24 mouse cellular contexts compared by ENCODE assay signal in genomic region chr8:115726231-115726630, GRCm38 (mm10).
"Had no signal": no experiment of that assay in that cellular context is flagged by ENCODE, and none has a peak within 500 bp of the region (broad histone marks: within the 10 kb centered on the region; RNA-seq: fewer than 3 reads in every experiment).

No protein-coding gene starts in this region.

- H3K9ac ChIP-seq: intestine, embryonic 15.5 days; kidney, embryonic 15.5 days; limb, embryonic 12.5 days; limb, embryonic 15.5 days; liver, embryonic 12.5 days; liver, embryonic 15.5 days; midbrain, embryonic 13.5 days; neural tube, embryonic 13.5 days; stomach, embryonic 15.5 days had no signal

- H3K27ac ChIP-seq: intestine, embryonic 15.5 days; kidney, embryonic 15.5 days; limb, embryonic 12.5 days; limb, embryonic 15.5 days; liver, embryonic 12.5 days; liver, embryonic 15.5 days; midbrain, embryonic 10.5 days; midbrain, embryonic 13.5 days; neural tube, embryonic 13.5 days; stomach, embryonic 15.5 days had no signal

- H3K27me3 ChIP-seq: intestine, embryonic 15.5 days; kidney, embryonic 15.5 days; limb, embryonic 15.5 days; liver, embryonic 12.5 days; liver, embryonic 15.5 days; megakaryocyte, embryonic 14.5 days; midbrain, embryonic 13.5 days; neural tube, embryonic 13.5 days; stomach, embryonic 15.5 days had no signal

- H3K36me3 ChIP-seq: intestine, embryonic 15.5 days; kidney, embryonic 15.5 days; limb, embryonic 12.5 days; limb, embryonic 15.5 days; liver, embryonic 12.5 days; liver, embryonic 15.5 days; midbrain, embryonic 10.5 days; midbrain, embryonic 13.5 days; neural tube, embryonic 13.5 days; stomach, embryonic 15.5 days had no signal

- DNase-seq: kidney, adult 11 months; kidney, adult 8-10 months; kidney, postnatal 14 days; kidney, postnatal 4 days; left cerebral cortex, postnatal 4 days; lung, adult 2 months; lung, postnatal 14 days; lung, postnatal 4 days; right cerebral cortex, postnatal 25 days; spleen, adult 18-20 months; thymus, postnatal 25 days had no signal

- ATAC-seq: intestine, embryonic 15.5 days; liver, embryonic 12.5 days; midbrain, embryonic 13.5 days; midbrain, embryonic 16.5 days had no signal

- H3K4me2 ChIP-seq: intestine, embryonic 15.5 days; kidney, embryonic 15.5 days; limb, embryonic 12.5 days; limb, embryonic 15.5 days; liver, embryonic 12.5 days; liver, embryonic 15.5 days; midbrain, embryonic 13.5 days; neural tube, embryonic 13.5 days; stomach, embryonic 15.5 days had no signal

- H3K4me3 ChIP-seq: intestine, embryonic 15.5 days; kidney, embryonic 15.5 days; limb, embryonic 12.5 days; limb, embryonic 15.5 days; liver, embryonic 12.5 days; liver, embryonic 15.5 days; megakaryocyte, embryonic 14.5 days; midbrain, embryonic 10.5 days; midbrain, embryonic 13.5 days; myocyte; neural tube, embryonic 13.5 days; stomach, embryonic 15.5 days had no signal

- H3K9me3 ChIP-seq: intestine, embryonic 15.5 days; kidney, embryonic 15.5 days; limb, embryonic 12.5 days; limb, embryonic 15.5 days; liver, embryonic 12.5 days; liver, embryonic 15.5 days; megakaryocyte, embryonic 14.5 days; midbrain, embryonic 10.5 days; midbrain, embryonic 13.5 days; neural tube, embryonic 13.5 days; stomach, embryonic 15.5 days had no signal

- H3K4me1 ChIP-seq: intestine, embryonic 15.5 days; kidney, embryonic 15.5 days; limb, embryonic 12.5 days; limb, embryonic 15.5 days; liver, embryonic 12.5 days; liver, embryonic 15.5 days; megakaryocyte, embryonic 14.5 days; midbrain, embryonic 10.5 days; midbrain, embryonic 13.5 days; neural tube, embryonic 13.5 days; stomach, embryonic 15.5 days had no signal
